Mouse (Mus musculus): ENCODE results near the gene Tex45. TPM values are rescaled to one million over a fixed set of nuclear protein-coding genes. Genes with fewer than 3 reads are reported as not detected.

Tex45 gene
- polyA plus RNA-seq, 1 experiment from 2014 or later: not detected

Other genes starting within 250 kb of the Tex45 start
- 23.6 and 26.7 TPM in 2 replicates for gene Insr, start 191.2 kb upstream of the Tex45 start, polyA plus RNA-seq (2015; fragmentation: Nextera tagmentation; extraction: Ambion mirVana)
- gene A430078G23Rik, start 117.4 kb upstream of the Tex45 start, polyA plus RNA-seq (2015; fragmentation: Nextera tagmentation; extraction: Ambion mirVana): 0.99 and 1.4 TPM in 2 replicates
- gene Arhgef18, start 77.9 kb upstream of the Tex45 start, polyA plus RNA-seq (2015; fragmentation: Nextera tagmentation; extraction: Ambion mirVana): 2.1 and 2.6 TPM in 2 replicates
- 8.1 and 8.5 TPM in 2 replicates for gene Pex11g, start 3.2 kb upstream of the Tex45 start, polyA plus RNA-seq (2015; fragmentation: Nextera tagmentation; extraction: Ambion mirVana)
- gene Zfp358, start 22.3 kb downstream of the Tex45 start, polyA plus RNA-seq (2015; fragmentation: Nextera tagmentation; extraction: Ambion mirVana): 4.3 and 5.4 TPM in 2 replicates
- 19.2 and 21.1 TPM in 2 replicates for gene Mcoln1, start 29.6 kb downstream of the Tex45 start, polyA plus RNA-seq (2015; fragmentation: Nextera tagmentation; extraction: Ambion mirVana)
- gene Pnpla6, start 44.5 kb downstream of the Tex45 start, polyA plus RNA-seq (2015; fragmentation: Nextera tagmentation; extraction: Ambion mirVana): 10.9 and 11.3 TPM in 2 replicates
- gene C330021F23Rik, start 97.1 kb downstream of the Tex45 start, polyA plus RNA-seq (2015; fragmentation: Nextera tagmentation; extraction: Ambion mirVana): 3.1 and 4.8 TPM in 2 replicates
- gene Camsap3, start 116.4 kb downstream of the Tex45 start, polyA plus RNA-seq (2015; fragmentation: Nextera tagmentation; extraction: Ambion mirVana): 1.4 and 2.6 TPM in 2 replicates
- 25.4 and 25.7 TPM in 2 replicates for gene Xab2, start 150.5 kb downstream of the Tex45 start, polyA plus RNA-seq (2015; fragmentation: Nextera tagmentation; extraction: Ambion mirVana)
- 76.2 and 80.9 TPM in 2 replicates for gene Pet100, start 150.7 kb downstream of the Tex45 start, polyA plus RNA-seq (2015; fragmentation: Nextera tagmentation; extraction: Ambion mirVana)
- gene Pcp2, start 154.7 kb downstream of the Tex45 start, polyA plus RNA-seq (2015; fragmentation: Nextera tagmentation; extraction: Ambion mirVana): 0.07 TPM in 1 of 2 replicates, not detected in the other
- 48.6 and 50.9 TPM in 2 replicates for gene Stxbp2, start 160.1 kb downstream of the Tex45 start, polyA plus RNA-seq (2015; fragmentation: Nextera tagmentation; extraction: Ambion mirVana)
- gene Retn, start 184.9 kb downstream of the Tex45 start, polyA plus RNA-seq (2015; fragmentation: Nextera tagmentation; extraction: Ambion mirVana): 0.11 TPM in 1 of 2 replicates, not detected in the other
- gene Mcemp1, start 194.9 kb downstream of the Tex45 start, polyA plus RNA-seq (2015; fragmentation: Nextera tagmentation; extraction: Ambion mirVana): 7.7 and 8.2 TPM in 2 replicates
- 3.9 and 4.0 TPM in 2 replicates for gene Fcor, start 201.5 kb downstream of the Tex45 start, polyA plus RNA-seq (2015; fragmentation: Nextera tagmentation; extraction: Ambion mirVana)
- 12.9 and 13.0 TPM in 2 replicates for gene Trappc5, start 205.4 kb downstream of the Tex45 start, polyA plus RNA-seq (2015; fragmentation: Nextera tagmentation; extraction: Ambion mirVana)
- not detected in 2 replicates for gene Fcer2a, start 223.3 kb downstream of the Tex45 start, polyA plus RNA-seq (2015; fragmentation: Nextera tagmentation; extraction: Ambion mirVana)
- gene Clec4g, start 249.8 kb downstream of the Tex45 start, polyA plus RNA-seq (2015; fragmentation: Nextera tagmentation; extraction: Ambion mirVana): 8.2 and 10.3 TPM in 2 replicates

Measured in liver, embryonic 16.5 days (tissue).